Mouse (Mus musculus) brain, adult 10 weeks (tissue): ENCODE measurements around the gene Gm11492. TPM values are rescaled to one million over a fixed set of nuclear protein-coding genes. Genes with fewer than 3 reads are reported as not detected.

ENCODE experiments used
- polyA plus RNA-seq: library from polyadenylated mRNA; stranded (reverse); fragments of 350-450 nt; fragmentation: Illumina TruSeq; extraction: RNeasy Lipid Tissue Mini Kit (QIAGEN cat#74804); gene quantifications from one replicate; pipeline ENCODE4 v1.2.3, GENCODE M21; 2015; ENCODE audit warnings: low read depth, low replicate concordance

The Gm11492 gene
- polyA plus RNA-seq: not detected

GRCm38 (mm10) chr11:87566501-87566900 is at the start of gene Gm11492:
TSS of gene Gm11492 (plus strand) at chr11:87566653.

GRCm38 (mm10) chr11:87568255-87568953 is 2.0 kb downstream of the Gm11492 start, which contains the start of gene Sept4:
TSS of gene Sept4 (plus strand) at chr11:87568903.

GRCm38 (mm10) chr11:87591526-87592353 is 25.3 kb downstream of the Gm11492 start, which contains the start of gene Mtmr4:
TSS of gene Mtmr4 (plus strand) at chr11:87592162.

GRCm38 (mm10) chr11:87616790-87617474 is 50.5 kb downstream of the Gm11492 start, which contains the start of gene Hsf5:
TSS of gene Hsf5 (plus strand) at chr11:87617164.

Other genes starting within 250 kb of the Gm11492 start
- gene Ppm1e, start 207.6 kb upstream of the Gm11492 start, polyA plus RNA-seq: 90.0 TPM
- gene Rad51c, start 161.7 kb upstream of the Gm11492 start, polyA plus RNA-seq: 4.5 TPM
- 0.52 TPM for gene Tex14, start 161.6 kb upstream of the Gm11492 start, polyA plus RNA-seq
- 375 TPM for gene Sept4, start 2.2 kb downstream of the Gm11492 start, polyA plus RNA-seq
- 40.4 TPM for gene Mtmr4, start 25.5 kb downstream of the Gm11492 start, polyA plus RNA-seq
- 0.43 TPM for gene Hsf5, start 50.5 kb downstream of the Gm11492 start, polyA plus RNA-seq
- gene Rnf43, start 96.1 kb downstream of the Gm11492 start, polyA plus RNA-seq: 1.7 TPM
- gene Supt4a, start 170.9 kb downstream of the Gm11492 start, polyA plus RNA-seq: 169 TPM
- 145 TPM for gene Tspoap1, start 193.9 kb downstream of the Gm11492 start, polyA plus RNA-seq
- not detected for gene Mpo, start 226.9 kb downstream of the Gm11492 start, polyA plus RNA-seq